Mouse (Mus musculus) lung, postnatal 0 days (tissue): Measurements from ENCODE around the gene Tmtc3. TPM values are rescaled to one million over a fixed set of nuclear protein-coding genes. Genes with fewer than 3 reads are reported as not detected.
"Not testable (repeated sequence)": the region's sequence is repeated elsewhere in the genome, so short reads cannot be mapped to it uniquely, and the experiment has no call there.

Experiments used
- ATAC-seq: fragments of 200-750 bp; cut with Nextera tagmentation; 2 replicates; pipeline ENCODE4 v1.8.0; 2017; ENCODE audit warnings: moderate library complexity
- DNase-seq: peaks from one replicate; pipeline ENCODE4 v3.0.0-alpha.2; 2016; ENCODE audit warnings: low spot score
- H3K27ac ChIP-seq: fragments of 300-500 bp; sonication (generic); 2 replicates; pipeline ENCODE4 v1.5.1; 2014; ENCODE audit warnings: antibody characterized with exemption, mild to moderate bottlenecking, low read length, mixed read lengths
- H3K27me3 ChIP-seq: fragments of 300-500 bp; sonication (generic); replicated peaks from 2 replicates; pipeline ENCODE4 v1.6.1; 2014; ENCODE audit warnings: low read length, mixed read lengths; ENCODE audit not compliant: insufficient read depth
- H3K36me3 ChIP-seq: fragments of 300-500 bp; sonication (generic); 2 replicates; pipeline ENCODE4 v1.6.1; 2014; ENCODE audit warnings: low read length, mixed read lengths; ENCODE audit not compliant: insufficient read depth
- H3K4me1 ChIP-seq: fragments of 300-500 bp; sonication (generic); 2 replicates; pipeline ENCODE4 v1.6.1; 2014; ENCODE audit warnings: antibody characterized with exemption, low read depth, low read length, mixed read lengths; ENCODE audit not compliant: insufficient read depth
- H3K4me2 ChIP-seq: fragments of 300-500 bp; sonication (generic); replicated peaks from 2 replicates; pipeline ENCODE4 v1.6.1; 2014; ENCODE audit warnings: low read depth, mild to moderate bottlenecking, low read length, moderate library complexity, mixed read lengths
- H3K4me3 ChIP-seq: fragments of 300-500 bp; sonication (generic); 2 replicates; pipeline ENCODE4 v1.5.1; 2014; ENCODE audit warnings: low read depth, low read length
- H3K9ac ChIP-seq: fragments of 300-500 bp; sonication (generic); replicated peaks from 2 replicates; pipeline ENCODE4 v1.6.1; 2014; ENCODE audit warnings: low read depth, mild to moderate bottlenecking
- H3K9me3 ChIP-seq: fragments of 300-500 bp; sonication (generic); 2 replicates; pipeline ENCODE4 v1.6.1; 2016; ENCODE audit warnings: low read length, mixed read lengths
- CTCF ChIP-seq: IDR thresholded peaks from 2 replicates; pipeline ENCODE4 v1.5.1; 2016; ENCODE audit warnings: antibody characterized with exemption, mild to moderate bottlenecking
- EP300 ChIP-seq: IDR thresholded peaks from 2 replicates; pipeline ENCODE4 v1.6.1; 2016; ENCODE audit warnings: antibody characterized with exemption, mild to moderate bottlenecking, control low read depth
- WGBS: fragments of 180-500 bp; shearing (Covaris S2); extraction: QIAGEN DNeasy Blood & Tissue Kit; methylation state at CpG from one replicate; pipeline ENCODE4 v1.1.7; 2014; 5-methylcytosine and 5-hydroxymethylcytosine counted together
- polyA plus RNA-seq: library from polyadenylated mRNA; unstranded; fragments of >200 nt; fragmentation: Nextera tagmentation; extraction: Ambion mirVana; gene quantifications from 2 replicates; pipeline ENCODE4 v1.2.1, GENCODE M21; 2015

Gene Tmtc3
- polyA plus RNA-seq, 1 experiment from 2014 or later = 9.6 TPM

DNA sequence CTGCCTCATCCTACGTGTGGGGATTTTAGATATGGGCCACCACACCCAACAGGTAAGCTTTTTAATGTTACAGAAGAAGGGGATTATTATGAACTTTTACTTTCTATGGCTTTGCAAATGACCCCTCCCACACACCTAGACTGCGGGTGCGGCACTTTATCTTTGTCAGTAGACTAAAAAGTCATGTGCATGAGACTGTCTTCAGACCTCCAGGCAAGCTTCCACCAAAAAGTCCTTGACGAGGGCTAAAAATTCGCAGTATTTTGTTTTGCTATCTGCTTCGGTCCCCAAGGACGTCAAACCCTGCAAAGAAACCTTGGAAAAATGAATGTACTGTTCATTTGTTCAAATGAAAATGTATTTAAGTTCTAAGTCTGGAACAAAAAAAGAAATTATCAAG, 71.6 kb downstream of the Tmtc3 start:
- DNase-seq (no peak), ATAC-seq (no peak)
- Histone ChIP-seq H3K4me3 (no peak overlapping the region), H3K9ac (no peak overlapping the region), H3K9me3 (no peaks in the 10 kb centered on the region), H3K4me2 (no peak overlapping the region), H3K27ac (no peak overlapping the region), H3K36me3 (no peaks in the 10 kb centered on the region), H3K4me1 (no peaks in the 10 kb centered on the region), H3K27me3 (no peaks in the 10 kb centered on the region)
- no peak for TF ChIP-seq EP300
- no peak for TF ChIP-seq CTCF
- 76% methylated on average over 7 of the region's 7 CpGs for WGBS

DNA sequence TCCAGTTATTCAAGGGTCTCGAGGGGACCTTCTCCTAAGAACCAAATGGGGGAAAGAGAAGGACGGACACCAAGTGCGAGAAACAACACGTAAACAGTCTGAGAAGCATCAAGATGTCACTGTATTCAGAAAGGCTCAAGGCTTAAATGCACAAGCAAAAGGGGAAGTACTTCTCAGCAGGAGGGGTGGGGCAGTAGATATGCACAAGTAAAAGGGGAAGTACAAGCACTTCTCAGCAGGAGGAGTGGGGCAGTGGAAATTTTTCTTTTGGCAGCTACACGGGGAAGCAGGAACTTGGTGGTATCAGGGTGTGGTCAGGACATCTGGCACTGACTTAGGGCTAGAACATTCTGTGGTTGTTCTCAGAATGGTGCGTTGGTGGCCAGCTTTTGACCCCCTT, 84.8 kb downstream of the Tmtc3 start:
- DNase-seq, H3K9me3 ChIP-seq, H3K4me3 ChIP-seq, ATAC-seq, H3K4me2 ChIP-seq, H3K4me1 ChIP-seq, H3K27ac ChIP-seq, H3K9ac ChIP-seq, H3K27me3 ChIP-seq, H3K36me3 ChIP-seq: not testable (repeated sequence)
- 89% methylated on average over 5 of the region's 6 CpGs for WGBS

Other genes with a start within 250 kb of the Tmtc3 start
- not detected in 2 replicates for gene Gm4301, start 151.7 kb downstream of the Tmtc3 start, polyA plus RNA-seq
- gene Gm4302, start 146.5 kb downstream of the Tmtc3 start, polyA plus RNA-seq = not detected in 2 replicates
- not detected in 2 replicates for gene Gm4303, start 141.4 kb downstream of the Tmtc3 start, polyA plus RNA-seq
- gene Gm4305, start 136.3 kb downstream of the Tmtc3 start, polyA plus RNA-seq = not detected in 2 replicates
- gene Gm4307, start 126.0 kb downstream of the Tmtc3 start, polyA plus RNA-seq = not detected in 2 replicates
- gene Gm4312, start 104.8 kb downstream of the Tmtc3 start, polyA plus RNA-seq = not detected in 2 replicates
- 3.1 and 4.3 TPM in 2 replicates for gene Cep290, start 208 bp upstream of the Tmtc3 start, polyA plus RNA-seq
- gene 4930430F08Rik, start 103.1 kb upstream of the Tmtc3 start, polyA plus RNA-seq = 4.0 and 5.4 TPM in 2 replicates
- not detected in 2 replicates for gene 1700017N19Rik, start 103.1 kb upstream of the Tmtc3 start, polyA plus RNA-seq